Mouse (Mus musculus) liver, adult (tissue): ENCODE measurements around the gene Prdm5.

Experiments
- GATA4 ChIP-seq: IDR thresholded peaks from 2 replicates; pipeline ENCODE4 v1.6.1; 2014; ENCODE audit warnings: mild to moderate bottlenecking, low read length; ENCODE audit not compliant: insufficient replicate concordance

Gene Prdm5

GRCm38 (mm10) chr6:65969386-65970111 is 190.8 kb downstream of the Prdm5 start:
- TF ChIP-seq GATA4, result no peak

GRCm38 (mm10) chr6:65970410-65970809 is 191.6 kb downstream of the Prdm5 start:
- no peak for TF ChIP-seq GATA4
